8 mouse cellular contexts compared by ENCODE assay signal in the genomic region with DNA sequence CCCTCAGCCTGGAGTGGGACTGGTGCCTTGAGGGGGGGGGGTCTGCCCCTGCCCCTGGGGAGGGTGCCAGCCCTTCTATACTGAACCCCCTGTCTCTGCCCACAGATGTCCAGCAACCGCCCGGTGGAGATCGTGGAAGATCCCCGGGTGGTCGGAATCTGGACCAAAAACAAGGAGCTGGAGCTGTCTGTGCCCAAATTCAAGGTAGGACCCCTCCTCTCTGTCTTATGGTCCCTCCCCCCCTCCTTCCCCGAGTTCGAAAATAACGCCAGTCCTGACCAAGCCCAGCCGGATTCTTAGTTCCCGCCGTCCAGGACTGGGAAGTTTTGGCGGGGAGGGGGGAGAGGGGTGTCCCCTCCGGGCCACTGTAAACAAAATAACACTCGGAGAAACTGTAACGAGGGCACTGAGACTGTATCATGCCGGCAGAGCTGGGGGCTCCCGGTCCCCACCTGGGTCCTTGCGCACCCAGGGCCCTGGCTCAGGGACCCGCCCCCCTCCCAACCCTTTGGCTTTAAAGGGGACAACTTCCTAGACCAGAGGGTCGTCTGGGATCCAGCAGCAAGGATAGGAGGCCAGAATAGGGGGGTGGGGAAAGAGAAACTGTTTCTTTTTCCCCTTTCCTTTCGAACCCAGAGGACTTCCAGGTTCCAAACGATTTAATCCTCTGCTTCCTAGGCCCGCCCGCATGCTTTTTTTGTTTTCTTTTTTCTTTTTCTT. TPM values are rescaled to one million over a fixed set of nuclear protein-coding genes. Genes with fewer than 3 reads are reported as not detected.
A peak's percentile ranks its signal among the peaks of the same experiment; 100 is the strongest.
DNase-seq lines count a peak whose midpoint lies in the region; ATAC-seq lines count a peak whose summit lies in the region.

No protein-coding gene starts in this region.

- H3K4me2 ChIP-seq in heart, embryonic 15.5 days, result peak overlapping the region; percentile 96
- peak overlapping the region; percentile 100 for H3K4me2 ChIP-seq in liver, embryonic 11.5 days

- peak overlapping the region; percentile 92 for H3K4me3 ChIP-seq in heart, embryonic 15.5 days
- H3K4me3 ChIP-seq in liver, embryonic 11.5 days (ENCODE audit: low read depth, low read length), result peak overlapping the region; percentile 97

- H3K9ac ChIP-seq in heart, embryonic 15.5 days, result peak overlapping the region; percentile 99
- H3K9ac ChIP-seq in liver, embryonic 11.5 days (ENCODE audit: low read depth, low read length), result peak overlapping the region; percentile 98

- peaks cover 44% of the 10 kb centered on the region for H3K4me1 ChIP-seq in heart, embryonic 15.5 days (replicated peaks)
- H3K4me1 ChIP-seq in liver, embryonic 11.5 days (replicated peaks; ENCODE audit: control insufficient read depth, insufficient read depth, low read length), result peaks cover 37% of the 10 kb centered on the region

- no peaks in the 10 kb centered on the region for H3K27me3 ChIP-seq in heart, embryonic 15.5 days
- no peaks in the 10 kb centered on the region for H3K27me3 ChIP-seq in liver, embryonic 11.5 days (replicated peaks; ENCODE audit: control insufficient read depth, insufficient read depth, low read length)

- H3K27ac ChIP-seq in heart, embryonic 15.5 days, result peak overlapping the region; percentile 100
- H3K27ac ChIP-seq in liver, embryonic 11.5 days (ENCODE audit: low read depth, low read length), result peak overlapping the region; percentile 100

- no peak for ATAC-seq in heart, embryonic 15.5 days (replicated peaks; ENCODE audit: insufficient number of reproducible peaks, insufficient read depth, low FRiP score, low read depth)
- no peak for ATAC-seq in liver, embryonic 11.5 days (replicated peaks; ENCODE audit: low FRiP score)

- DNase-seq in right cerebral cortex, adult 2 months (ENCODE audit: low spot score in 2 of 2), result peak; percentile 43 to 55
- DNase-seq in right cerebral cortex, postnatal 25 days, result no peak
- DNase-seq in cerebellum, postnatal 25 days, result peak; percentile 39 to 57
- peak; percentile 58 for DNase-seq in liver, embryonic 11.5 days (ENCODE audit: low spot score)
- peak; percentile 72 for DNase-seq in retina, embryonic 14.5 days (ENCODE audit: low spot score)
- no peak for DNase-seq in layer of hippocampus, postnatal 25 days (ENCODE audit: extremely low spot score in 1 of 2, low spot score in 1 of 2)
- no peak for DNase-seq in frontal cortex, postnatal 10 days (ENCODE audit: low spot score in 2 of 2)

- H3K36me3 ChIP-seq in heart, embryonic 15.5 days, result peaks cover 24% of the 10 kb centered on the region
- H3K36me3 ChIP-seq in liver, embryonic 11.5 days (ENCODE audit: control insufficient read depth, insufficient read depth, low read length), result peaks cover 16% of the 10 kb centered on the region

- WGBS in heart, embryonic 15.5 days, result 2% methylated on average over 24 of the region's 24 CpGs
- 3% methylated on average over 24 of the region's 24 CpGs for WGBS in liver, embryonic 11.5 days

- no peaks in the 10 kb centered on the region for H3K9me3 ChIP-seq in heart, embryonic 15.5 days (replicated peaks)
- no peaks in the 10 kb centered on the region for H3K9me3 ChIP-seq in liver, embryonic 11.5 days (ENCODE audit: control insufficient read depth, low read length)

RNA-seq across cellular contexts. Expression of gene Setd1b, which starts 1.4 kb away (rescaled TPM):
- polyA plus RNA-seq in heart, embryonic 15.5 days (2015; fragmentation: Nextera tagmentation; extraction: Ambion mirVana), result 6.0 and 6.9 TPM in 2 replicates
- 7.9 and 9.6 TPM in 2 replicates for polyA plus RNA-seq in liver, embryonic 11.5 days (2014; fragmentation: Nextera tagmentation; extraction: Ambion mirVana)
- total RNA-seq in layer of hippocampus, postnatal 25 days (2021), result 10 to 100 TPM; 26.1 to 36.5 TPM

RNA-seq across cellular contexts. Expression of gene Rhof, which starts 10.9 kb away (rescaled TPM):
- 1.5 and 3.1 TPM in 2 replicates for polyA plus RNA-seq in heart, embryonic 15.5 days (2015; fragmentation: Nextera tagmentation; extraction: Ambion mirVana)
- polyA plus RNA-seq in liver, embryonic 11.5 days (2014; fragmentation: Nextera tagmentation; extraction: Ambion mirVana), result 4.6 and 4.8 TPM in 2 replicates
- 10 to 100 TPM; 47.2 to 48.7 TPM for total RNA-seq in layer of hippocampus, postnatal 25 days (2021)

RNA-seq across cellular contexts. Expression of gene Psmd9, which starts 25.8 kb away (rescaled TPM):
- polyA plus RNA-seq in heart, embryonic 15.5 days (2015; fragmentation: Nextera tagmentation; extraction: Ambion mirVana), result 54.9 and 66.7 TPM in 2 replicates
- polyA plus RNA-seq in liver, embryonic 11.5 days (2014; fragmentation: Nextera tagmentation; extraction: Ambion mirVana), result 103 TPM in 2 replicates
- total RNA-seq in layer of hippocampus, postnatal 25 days (2021), result 10 to 100 TPM; 26.1 to 28.4 TPM

RNA-seq across cellular contexts. Expression of gene Hpd, which starts 39.1 kb away (rescaled TPM):
- 0.37 TPM in 1 of 2 replicates, not detected in the other for polyA plus RNA-seq in heart, embryonic 15.5 days (2015; fragmentation: Nextera tagmentation; extraction: Ambion mirVana)
- 2.5 and 3.5 TPM in 2 replicates for polyA plus RNA-seq in liver, embryonic 11.5 days (2014; fragmentation: Nextera tagmentation; extraction: Ambion mirVana)
- total RNA-seq in layer of hippocampus, postnatal 25 days (2021), result not detected

Comparison
In these comparisons a context has a peak if more than half of its experiments do, and no peak if none do; other contexts are left out.
1. DNase-seq: peak in right cerebral cortex, adult 2 months (2 of 2), cerebellum, postnatal 25 days (2 of 2), liver, embryonic 11.5 days (single experiment) and retina, embryonic 14.5 days (single experiment); none in right cerebral cortex, postnatal 25 days (single experiment), layer of hippocampus, postnatal 25 days (0 of 2) and frontal cortex, postnatal 10 days (0 of 2).